In the genomic region with DNA sequence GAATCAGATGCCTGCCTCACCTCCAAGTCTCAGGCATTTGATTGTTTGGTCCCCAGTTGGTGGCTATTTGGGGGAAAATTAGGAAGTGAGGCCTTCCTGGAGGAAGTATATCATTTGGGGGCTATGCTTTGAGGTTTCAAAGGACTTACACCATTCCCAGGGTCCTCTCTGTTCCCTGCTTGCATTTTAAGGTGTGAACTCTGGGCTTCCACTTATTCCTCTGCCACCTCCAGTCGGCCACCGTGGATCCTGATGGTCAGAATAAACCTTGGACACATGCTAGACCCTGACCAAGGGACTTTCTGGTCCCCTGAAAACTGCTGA, we compare ENCODE assay signal across 27 mouse cellular contexts. TPM values are rescaled to one million over a fixed set of nuclear protein-coding genes. Genes with fewer than 3 reads are reported as not detected.
DNase-seq lines count a peak whose midpoint lies in the region; ATAC-seq and TF ChIP-seq lines count a peak whose summit lies in the region.
"Had no signal": no experiment of that assay in that cellular context is flagged by ENCODE, and none has a peak within 500 bp of the region (broad histone marks: within the 10 kb centered on the region; RNA-seq: fewer than 3 reads in every experiment).

No protein-coding gene starts in this region.

- H3K4me3 ChIP-seq in heart, embryonic 11.5 days (ENCODE audit: low read depth, low read length), result no peak overlapping the region
- no peak overlapping the region for H3K4me3 ChIP-seq in heart, embryonic 14.5 days (ENCODE audit: control insufficient read depth in 1 of 2, insufficient read depth in 1 of 2, low read depth in 1 of 2, low read length in 2 of 2)
- H3K4me3 ChIP-seq in bone marrow macrophage, adult 2 months (ENCODE audit: insufficient read depth, low read length), result no peak overlapping the region
- H3K4me3 ChIP-seq in layer of hippocampus, adult 2 months, result no peak overlapping the region
- H3K4me3 ChIP-seq: embryonic facial prominence, embryonic 12.5 days; embryonic facial prominence, embryonic 15.5 days; gastrocnemius, adult 2 months had no signal

- no peak for TF ChIP-seq POLR2A in bone marrow macrophage, adult 2 months (IDR thresholded peaks at IDR 0.05; ENCODE audit: borderline replicate concordance, low read depth, low read length)

- intact Hi-C loops in heart, postnatal 25 days (cut with DNase I), result no loop called here

- WGBS in heart, embryonic 11.5 days (ENCODE audit: insufficient replicate concordance), result 48% methylated on average over 2 of the region's 2 CpGs
- WGBS in heart, embryonic 14.5 days, result 60% methylated on average over 2 of the region's 2 CpGs

- H3K4me1 ChIP-seq in heart, embryonic 11.5 days (ENCODE audit: control insufficient read depth, insufficient read depth, low read length), result peaks cover 28% of the 10 kb centered on the region
- H3K4me1 ChIP-seq in heart, embryonic 14.5 days (ENCODE audit: control insufficient read depth in 2 of 2, insufficient read depth in 2 of 2, low read length in 2 of 2), result peaks cover 21 to 35% of the 10 kb centered on the region in 2 experiments
- H3K4me1 ChIP-seq in bone marrow macrophage, adult 2 months (ENCODE audit: control insufficient read depth, insufficient read depth, low read length), result peaks cover 15% of the 10 kb centered on the region

- H3K36me3 ChIP-seq in heart, embryonic 11.5 days (ENCODE audit: control insufficient read depth, insufficient read depth, low read length), result no peaks in the 10 kb centered on the region
- H3K36me3 ChIP-seq in heart, embryonic 14.5 days (ENCODE audit: control insufficient read depth, insufficient read depth, low read length), result no peaks in the 10 kb centered on the region
- H3K36me3 ChIP-seq: embryonic facial prominence, embryonic 12.5 days; embryonic facial prominence, embryonic 15.5 days had no signal

- H3K9me3 ChIP-seq in heart, embryonic 11.5 days (replicated peaks; ENCODE audit: control insufficient read depth, low read length), result no peaks in the 10 kb centered on the region
- no peaks in the 10 kb centered on the region for H3K9me3 ChIP-seq in heart, embryonic 14.5 days (ENCODE audit: control insufficient read depth, low read length)
- H3K9me3 ChIP-seq: embryonic facial prominence, embryonic 12.5 days; embryonic facial prominence, embryonic 15.5 days had no signal

- ATAC-seq in heart, embryonic 11.5 days (replicated peaks; ENCODE audit: insufficient number of reproducible peaks, low FRiP score, low TSS enrichment), result no peak
- ATAC-seq in heart, embryonic 14.5 days (ENCODE audit: insufficient number of reproducible peaks, insufficient read depth, low FRiP score, low read depth), result no peak
- peak; percentile 56 for ATAC-seq in megakaryocyte, adult 5-6 weeks (ENCODE audit: poor library complexity, severe bottlenecking)
- ATAC-seq: activated CD4-positive, CD25-positive, alpha-beta regulatory T cell, adult 4 months; forebrain, embryonic 14.5 days; hindbrain, postnatal 0 days; inflammation-experienced regulatory T-cells, adult 6 months; intestine, embryonic 16.5 days had no signal

- H3K27me3 ChIP-seq in heart, embryonic 11.5 days (ENCODE audit: control insufficient read depth, insufficient read depth, low read length), result 0 out of 2 replicates have a peak, but pooled peaks cover 3% of the 10 kb centered on the region
- H3K27me3 ChIP-seq in heart, embryonic 14.5 days (ENCODE audit: control insufficient read depth, insufficient read depth, low read length), result 0 out of 2 replicates have a peak, but pooled peaks cover 4% of the 10 kb centered on the region
- H3K27me3 ChIP-seq: embryonic facial prominence, embryonic 12.5 days had no signal

- TF ChIP-seq CTCF in bone marrow macrophage, adult 2 months (IDR thresholded peaks at IDR 0.05; ENCODE audit: low read depth, low read length), result no peak
- no peak for TF ChIP-seq CTCF in layer of hippocampus, adult 2 months (conservative IDR thresholded peaks at IDR 0.05)

- H3K27ac ChIP-seq in heart, embryonic 11.5 days (ENCODE audit: low read depth, low read length), result 0 out of 2 replicates have a peak overlapping the region, but pooled peaks have one; percentile 22
- peak overlapping the region; percentile 11 to 16; a peak in 1 of 4 replicates for H3K27ac ChIP-seq in heart, embryonic 14.5 days (replicated peaks in 1 of 2; ENCODE audit: control insufficient read depth in 1 of 2, insufficient read depth in 1 of 2, low read depth in 2 of 2, low read length in 2 of 2)
- H3K27ac ChIP-seq in bone marrow macrophage, adult 2 months (ENCODE audit: insufficient read depth, low read depth, low read length), result peak overlapping the region; percentile 80
- H3K27ac ChIP-seq in layer of hippocampus, adult 2 months, result no peak overlapping the region
- H3K27ac ChIP-seq: embryonic facial prominence, embryonic 12.5 days; embryonic facial prominence, embryonic 15.5 days; gastrocnemius, adult 2 months; hindbrain, embryonic 14.5 days; hindbrain, postnatal 0 days had no signal

- no peak overlapping the region; the same call in 1 of the 2 replicates for H3K4me2 ChIP-seq in heart, embryonic 11.5 days
- H3K4me2 ChIP-seq in heart, embryonic 14.5 days (ENCODE audit: low read length), result no peak overlapping the region
- H3K4me2 ChIP-seq: embryonic facial prominence, embryonic 12.5 days; embryonic facial prominence, embryonic 15.5 days; hindbrain, embryonic 14.5 days had no signal

- no peak for DNase-seq in heart, adult 9 months (ENCODE audit: low spot score in 2 of 2)
- DNase-seq in heart, postnatal 25 days (ENCODE audit: low spot score), result no peak
- no peak for DNase-seq in layer of hippocampus, adult 2 months (ENCODE audit: low spot score in 2 of 2)
- DNase-seq: adrenal gland, adult 8-10 months; adrenal gland, postnatal 25 days; B cell, adult 2 months; cerebellum, adult 18-20 months; cerebellum, adult 9-10 months; cerebellum, postnatal 14 days; gastrocnemius, postnatal 14 days; heart, postnatal 4 days; kidney, adult 18-20 months had no signal

- H3K9ac ChIP-seq in heart, embryonic 11.5 days (ENCODE audit: low read depth, low read length), result 0 out of 2 replicates have a peak overlapping the region, but pooled peaks have one; percentile 3
- H3K9ac ChIP-seq in heart, embryonic 14.5 days (ENCODE audit: low read length), result no peak overlapping the region
- H3K9ac ChIP-seq: embryonic facial prominence, embryonic 12.5 days; embryonic facial prominence, embryonic 15.5 days; forebrain, postnatal 0 days; hindbrain, embryonic 14.5 days had no signal

RNA-seq across cellular contexts. Expression of a gene that starts 6.1 kb away (rescaled TPM):
- 0.19 and 0.27 TPM in 2 replicates for polyA plus RNA-seq in heart, embryonic 11.5 days (2014; fragmentation: Nextera tagmentation; extraction: Ambion mirVana)
- polyA plus RNA-seq in heart, embryonic 14.5 days (2014; fragmentation: Nextera tagmentation; extraction: Ambion mirVana), result not detected in 2 replicates
- 1 to 10 TPM; 1.0 to 1.2 TPM for total RNA-seq in heart, postnatal 25 days (2021)
- polyA plus RNA-seq in bone marrow macrophage, adult 2 months (2012; ENCODE audit: insufficient read depth, insufficient read length, missing spikeins), result not detected in 2 replicates
- not detected in 2 replicates for total RNA-seq in megakaryocyte, adult 5-6 weeks (2015)
- not detected in 2 replicates for total RNA-seq in megakaryocyte, adult 5-6 weeks (2017)
- total RNA-seq in layer of hippocampus, adult 2 months (2021), result 100 to 1,000 TPM; 134 to 136 TPM
- total RNA-seq: common myeloid progenitor, adult 5-6 weeks had no signal
- polyA plus RNA-seq: activated CD4-positive, CD25-positive, alpha-beta regulatory T cell, adult 4 months; inflammation-experienced regulatory T-cells, adult 6 months had no signal

RNA-seq across cellular contexts. Expression of a gene that starts 6.2 kb away (rescaled TPM):
- 5.5 and 6.2 TPM in 2 replicates for polyA plus RNA-seq in heart, embryonic 11.5 days (2014; fragmentation: Nextera tagmentation; extraction: Ambion mirVana)
- 10.5 and 15.6 TPM in 2 replicates for polyA plus RNA-seq in heart, embryonic 14.5 days (2014; fragmentation: Nextera tagmentation; extraction: Ambion mirVana)
- 10 to 100 TPM; 31.4 to 33.0 TPM for total RNA-seq in heart, postnatal 25 days (2021)
- not detected in 2 replicates for polyA plus RNA-seq in bone marrow macrophage, adult 2 months (2012; ENCODE audit: insufficient read depth, insufficient read length, missing spikeins)
- total RNA-seq in megakaryocyte, adult 5-6 weeks (2015), result 0.16 and 0.33 TPM in 2 replicates
- total RNA-seq in megakaryocyte, adult 5-6 weeks (2017), result not detected in 2 replicates
- 10 to 100 TPM; 12.8 to 14.2 TPM for total RNA-seq in layer of hippocampus, adult 2 months (2021)

RNA-seq across cellular contexts. Expression of a gene that starts 39.3 kb away (rescaled TPM):
- polyA plus RNA-seq in heart, embryonic 11.5 days (2014; fragmentation: Nextera tagmentation; extraction: Ambion mirVana), result 13.5 and 15.5 TPM in 2 replicates
- 11.0 and 11.8 TPM in 2 replicates for polyA plus RNA-seq in heart, embryonic 14.5 days (2014; fragmentation: Nextera tagmentation; extraction: Ambion mirVana)
- 10 to 100 TPM in 1 of 2 experiments, 1 to 10 TPM in 1; 10.0 to 12.6 TPM for total RNA-seq in heart, postnatal 25 days (2021)
- 60.5 and 71.3 TPM in 2 replicates for polyA plus RNA-seq in bone marrow macrophage, adult 2 months (2012; ENCODE audit: insufficient read depth, insufficient read length, missing spikeins)
- total RNA-seq in megakaryocyte, adult 5-6 weeks (2015), result 37.7 and 41.3 TPM in 2 replicates
- 15.5 and 17.4 TPM in 2 replicates for total RNA-seq in megakaryocyte, adult 5-6 weeks (2017)
- 10 to 100 TPM; 11.9 to 14.2 TPM for total RNA-seq in layer of hippocampus, adult 2 months (2021)

RNA-seq across cellular contexts. Expression of a gene that starts 42.7 kb away (rescaled TPM):
- 19.4 and 22.2 TPM in 2 replicates for polyA plus RNA-seq in heart, embryonic 11.5 days (2014; fragmentation: Nextera tagmentation; extraction: Ambion mirVana)
- polyA plus RNA-seq in heart, embryonic 14.5 days (2014; fragmentation: Nextera tagmentation; extraction: Ambion mirVana), result 22.7 and 25.6 TPM in 2 replicates
- 10 to 100 TPM; 10.3 to 13.5 TPM for total RNA-seq in heart, postnatal 25 days (2021)
- 21.3 and 25.2 TPM in 2 replicates for polyA plus RNA-seq in bone marrow macrophage, adult 2 months (2012; ENCODE audit: insufficient read depth, insufficient read length, missing spikeins)
- total RNA-seq in megakaryocyte, adult 5-6 weeks (2015), result 5.8 and 6.1 TPM in 2 replicates
- total RNA-seq in megakaryocyte, adult 5-6 weeks (2017), result 9.4 and 11.9 TPM in 2 replicates
- 10 to 100 TPM; 78.6 to 78.7 TPM for total RNA-seq in layer of hippocampus, adult 2 months (2021)

Comparison
In these comparisons a context has a peak if more than half of its experiments do, and no peak if none do; other contexts are left out.
1. RNA of a gene that starts 6.1 kb away (total RNA-seq): 134 to 136 TPM in layer of hippocampus, adult 2 months; 1.0 to 1.2 TPM in heart, postnatal 25 days and not detected in megakaryocyte, adult 5-6 weeks; every median in the first group is over 10 times any median in the second.
2. RNA of a gene that starts 6.2 kb away (total RNA-seq): 31.4 to 33.0 TPM in heart, postnatal 25 days and 12.8 to 14.2 TPM in layer of hippocampus, adult 2 months; 0.16 to 0.33 TPM in megakaryocyte, adult 5-6 weeks; every median in the first group is over 10 times any median in the second.